In genomic region chr12:58538305-58538719, GRCm38 (mm10) we compare ENCODE assay signal across 10 mouse cellular contexts.
DNase-seq lines count a peak whose midpoint lies in the region; ATAC-seq lines count a peak whose summit lies in the region.
"Had no signal": no experiment of that assay in that cellular context is flagged by ENCODE, and none has a peak within 500 bp of the region (broad histone marks: within the 10 kb centered on the region; RNA-seq: fewer than 3 reads in every experiment).

No protein-coding gene starts in this region.

- no peak overlapping the region for H3K4me3 ChIP-seq in midbrain, embryonic 11.5 days (ENCODE audit: low read depth, low read length)
- no peak overlapping the region for H3K4me3 ChIP-seq in midbrain, embryonic 13.5 days (replicated peaks)
- H3K4me3 ChIP-seq: neural tube, embryonic 13.5 days had no signal

- H3K36me3 ChIP-seq in midbrain, embryonic 11.5 days (ENCODE audit: control insufficient read depth, insufficient read depth, low read length) = no peaks in the 10 kb centered on the region
- no peaks in the 10 kb centered on the region for H3K36me3 ChIP-seq in midbrain, embryonic 13.5 days
- H3K36me3 ChIP-seq: neural tube, embryonic 13.5 days had no signal

- no peak overlapping the region for H3K4me2 ChIP-seq in midbrain, embryonic 11.5 days
- H3K4me2 ChIP-seq in midbrain, embryonic 13.5 days (replicated peaks) = no peak overlapping the region
- H3K4me2 ChIP-seq: neural tube, embryonic 13.5 days had no signal

- H3K9me3 ChIP-seq in midbrain, embryonic 11.5 days (ENCODE audit: control insufficient read depth, low read length) = no peaks in the 10 kb centered on the region
- H3K9me3 ChIP-seq in midbrain, embryonic 13.5 days = no peaks in the 10 kb centered on the region
- H3K9me3 ChIP-seq: neural tube, embryonic 13.5 days had no signal

- intact Hi-C loops in gastrocnemius, postnatal 36 days (cut with DNase I) = no loop called here

- H3K4me1 ChIP-seq in midbrain, embryonic 11.5 days (ENCODE audit: control insufficient read depth, insufficient read depth, low read length) = no peaks in the 10 kb centered on the region
- H3K4me1 ChIP-seq in midbrain, embryonic 13.5 days (replicated peaks) = no peaks in the 10 kb centered on the region
- H3K4me1 ChIP-seq: neural tube, embryonic 13.5 days had no signal

- peak; percentile 9 for DNase-seq in embryo, embryonic 10.5 days (ENCODE audit: low spot score)
- no peak for DNase-seq in embryo, embryonic 11 days
- peak; percentile 10 for DNase-seq in midbrain, embryonic 11.5 days (ENCODE audit: low spot score, missing footprints)
- peak; percentile 12 for DNase-seq in yolk sac, embryonic 10.5 days (ENCODE audit: low spot score)
- no peak for DNase-seq in thymus, postnatal 25 days
- DNase-seq in gastrocnemius, postnatal 36 days = no peak
- DNase-seq: cerebellum, postnatal 14 days had no signal

- H3K9ac ChIP-seq in midbrain, embryonic 11.5 days (ENCODE audit: low read length) = no peak overlapping the region
- no peak overlapping the region for H3K9ac ChIP-seq in midbrain, embryonic 13.5 days (replicated peaks)
- H3K9ac ChIP-seq: neural tube, embryonic 13.5 days had no signal

- no peaks in the 10 kb centered on the region for H3K27me3 ChIP-seq in midbrain, embryonic 11.5 days (ENCODE audit: control insufficient read depth, insufficient read depth, low read length)
- H3K27me3 ChIP-seq in midbrain, embryonic 13.5 days = no peaks in the 10 kb centered on the region
- H3K27me3 ChIP-seq: neural tube, embryonic 13.5 days had no signal

- H3K27ac ChIP-seq in midbrain, embryonic 11.5 days (ENCODE audit: low read depth, low read length) = no peak overlapping the region
- H3K27ac ChIP-seq in midbrain, embryonic 13.5 days = no peak overlapping the region
- H3K27ac ChIP-seq: neural tube, embryonic 13.5 days had no signal

- no peak for ATAC-seq in midbrain, embryonic 11.5 days (ENCODE audit: low FRiP score)
- ATAC-seq in midbrain, embryonic 13.5 days = no peak
- peak; percentile 97 to 98 for ATAC-seq in hematopoietic stem cell, adult 5-6 weeks (replicated peaks in 1 of 2; ENCODE audit: insufficient read depth in 1 of 2, low FRiP score in 2 of 2, low TSS enrichment in 1 of 2, low read depth in 1 of 2, poor library complexity in 2 of 2, severe bottlenecking in 2 of 2)

- 83% methylated on average over 5 of the region's 5 CpGs for WGBS in midbrain, embryonic 11.5 days
- WGBS in midbrain, embryonic 13.5 days = 75% methylated on average over 5 of the region's 5 CpGs

Comparison
In these comparisons a context has a peak if more than half of its experiments do, and no peak if none do; other contexts are left out.
1. DNase-seq: peak in embryo, embryonic 10.5 days (single experiment), midbrain, embryonic 11.5 days (single experiment) and yolk sac, embryonic 10.5 days (single experiment); none in embryo, embryonic 11 days (single experiment), thymus, postnatal 25 days (single experiment) and gastrocnemius, postnatal 36 days (0 of 2).
2. ATAC-seq: peak in hematopoietic stem cell, adult 5-6 weeks (2 of 2); none in midbrain, embryonic 11.5 days (single experiment) and midbrain, embryonic 13.5 days (single experiment).